Mouse (Mus musculus): ENCODE results near the gene Mms19. TPM values are rescaled to one million over a fixed set of nuclear protein-coding genes. Genes with fewer than 3 reads are reported as not detected.
A peak's percentile ranks its signal among the peaks of the same experiment; 100 is the strongest.

Gene Mms19
- polyA plus RNA-seq, 1 experiment from 2014 or later: 37.8 TPM

DNA sequence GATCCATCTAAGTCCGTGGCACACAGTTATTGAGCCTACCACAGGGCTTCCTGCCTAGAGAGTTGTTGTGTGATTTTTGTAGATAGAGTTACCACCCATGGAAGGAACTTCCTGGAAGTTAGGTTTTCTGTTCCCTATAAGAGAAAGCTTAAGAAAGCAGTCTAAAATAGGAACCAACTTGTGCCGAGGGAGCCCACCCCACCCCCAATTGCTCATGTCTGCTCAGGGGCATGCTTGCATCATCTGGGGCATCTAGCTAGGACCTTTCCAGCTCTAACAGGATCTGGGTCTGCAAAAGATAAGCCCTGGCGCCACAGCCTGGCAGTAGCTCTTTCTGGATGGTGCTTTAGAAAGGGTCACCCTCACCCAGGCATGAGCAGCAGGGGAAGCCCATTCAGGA lies 24.7 kb upstream of the Mms19 start:
- no peak for ATAC-seq (replicated peaks; ENCODE audit: insufficient number of reproducible peaks, low FRiP score, low TSS enrichment, low read depth)
- 75% methylated on average over 3 of the region's 3 CpGs for WGBS
- Histone ChIP-seq H3K4me2 (ENCODE audit: low read depth, low read length) (no peak overlapping the region), H3K9me3 (replicated peaks; ENCODE audit: control insufficient read depth, low read length) (no peaks in the 10 kb centered on the region), H3K4me1 (ENCODE audit: control insufficient read depth, insufficient read depth, low read length) (peaks cover 2% of the 10 kb centered on the region; the same call in 1 of the 2 replicates), H3K36me3 (replicated peaks; ENCODE audit: control insufficient read depth, insufficient read depth, low read depth, low read length) (no peaks in the 10 kb centered on the region), H3K9ac (replicated peaks; ENCODE audit: low read length) (no peak overlapping the region), H3K27me3 (ENCODE audit: control insufficient read depth, insufficient read depth, low read length) (no peaks in the 10 kb centered on the region), H3K4me3 (ENCODE audit: low read depth, low read length) (no peak overlapping the region), H3K27ac (replicated peaks; ENCODE audit: low read depth, low read length) (no peak overlapping the region)
- no peak for DNase-seq (ENCODE audit: low spot score)

DNA sequence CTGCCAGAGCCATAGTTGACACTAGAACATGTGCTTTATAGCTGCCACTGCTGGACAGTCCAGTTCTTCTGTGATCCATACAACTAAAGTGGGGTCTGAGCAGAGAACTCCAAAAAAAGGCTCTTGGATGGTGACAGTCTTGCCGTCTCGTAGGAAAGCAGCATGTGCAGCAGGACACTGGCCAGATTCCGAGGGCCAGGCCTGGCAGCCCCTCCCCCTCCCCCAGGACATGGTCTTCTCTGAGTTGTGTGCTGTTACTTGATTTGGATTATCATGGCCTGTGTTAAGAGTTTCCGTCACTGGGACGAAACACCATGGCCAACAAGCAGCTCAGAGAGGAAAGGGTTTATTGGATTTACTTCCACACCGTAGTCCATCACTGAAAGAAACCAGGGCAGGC lies 23.3 kb upstream of the Mms19 start:
- Histone ChIP-seq H3K9me3 (replicated peaks; ENCODE audit: control insufficient read depth, low read length) (no peaks in the 10 kb centered on the region), H3K4me1 (ENCODE audit: control insufficient read depth, insufficient read depth, low read length) (no peaks in the 10 kb centered on the region; the same call in 1 of the 2 replicates)
- WGBS: 78% methylated on average over 6 of the region's 6 CpGs

DNA sequence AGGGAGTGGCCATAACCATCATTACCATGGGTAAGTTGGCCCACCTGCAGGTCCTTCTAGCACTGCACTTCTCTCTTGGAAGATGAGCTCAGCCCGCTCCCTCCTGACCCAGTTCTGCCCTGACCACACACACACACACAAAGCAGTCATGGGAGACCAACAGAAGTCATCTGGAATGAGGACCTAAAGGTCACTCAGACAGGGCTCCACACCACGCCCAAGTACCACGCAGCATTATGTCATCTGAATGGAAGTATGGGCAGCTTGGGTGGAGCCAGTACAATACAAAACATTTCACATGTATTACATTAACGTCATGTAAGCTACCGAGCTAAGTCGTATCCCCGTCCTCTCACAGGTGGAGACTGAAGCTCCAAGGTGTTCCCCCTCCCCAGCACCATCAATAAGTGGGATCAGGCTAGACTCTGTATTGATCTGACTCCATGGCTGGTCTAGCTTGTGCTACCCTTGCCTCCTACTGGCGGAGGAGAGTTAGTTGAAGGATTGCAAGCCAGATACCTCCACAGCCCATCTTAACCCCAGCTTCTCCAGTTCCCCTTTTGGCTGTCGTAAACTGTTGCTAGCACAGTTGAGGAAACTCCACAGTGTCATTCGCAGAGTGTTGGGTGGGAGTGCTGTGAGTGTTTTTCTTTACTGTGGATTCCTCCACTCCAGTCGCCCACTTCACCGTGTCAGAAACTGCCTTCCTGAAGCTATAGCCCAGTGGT lies 20.5 kb upstream of the Mms19 start:
- no peaks in the 10 kb centered on the region; the same call in 1 of the 2 replicates for H3K4me1 ChIP-seq (ENCODE audit: control insufficient read depth, insufficient read depth, low read length)
- no peak overlapping the region for H3K9ac ChIP-seq (replicated peaks; ENCODE audit: low read length)
- H3K9me3 ChIP-seq (replicated peaks; ENCODE audit: control insufficient read depth, low read length): no peaks in the 10 kb centered on the region
- no peak overlapping the region for H3K27ac ChIP-seq (replicated peaks; ENCODE audit: low read depth, low read length)
- no peaks in the 10 kb centered on the region for H3K36me3 ChIP-seq (replicated peaks; ENCODE audit: control insufficient read depth, insufficient read depth, low read depth, low read length)
- 90% methylated on average over 12 of the region's 12 CpGs for WGBS
- no peak for DNase-seq (ENCODE audit: low spot score)
- no peak for ATAC-seq (replicated peaks; ENCODE audit: insufficient number of reproducible peaks, low FRiP score, low TSS enrichment, low read depth)
- H3K4me2 ChIP-seq (ENCODE audit: low read depth, low read length): no peak overlapping the region
- no peak overlapping the region for H3K4me3 ChIP-seq (ENCODE audit: low read depth, low read length)
- H3K27me3 ChIP-seq (ENCODE audit: control insufficient read depth, insufficient read depth, low read length): no peaks in the 10 kb centered on the region

More for the DNA sequence above, 23.3 kb upstream of the Mms19 start:
- no peak overlapping the region for H3K27ac ChIP-seq (replicated peaks; ENCODE audit: low read depth, low read length)
- DNase-seq (ENCODE audit: low spot score) (no peak), ATAC-seq (replicated peaks; ENCODE audit: insufficient number of reproducible peaks, low FRiP score, low TSS enrichment, low read depth) (no peak)
- H3K36me3 ChIP-seq (replicated peaks; ENCODE audit: control insufficient read depth, insufficient read depth, low read depth, low read length): no peaks in the 10 kb centered on the region
- H3K4me2 ChIP-seq (ENCODE audit: low read depth, low read length): no peak overlapping the region
- H3K4me3 ChIP-seq (ENCODE audit: low read depth, low read length): no peak overlapping the region
- no peak overlapping the region for H3K9ac ChIP-seq (replicated peaks; ENCODE audit: low read length)
- no peaks in the 10 kb centered on the region for H3K27me3 ChIP-seq (ENCODE audit: control insufficient read depth, insufficient read depth, low read length)

DNA sequence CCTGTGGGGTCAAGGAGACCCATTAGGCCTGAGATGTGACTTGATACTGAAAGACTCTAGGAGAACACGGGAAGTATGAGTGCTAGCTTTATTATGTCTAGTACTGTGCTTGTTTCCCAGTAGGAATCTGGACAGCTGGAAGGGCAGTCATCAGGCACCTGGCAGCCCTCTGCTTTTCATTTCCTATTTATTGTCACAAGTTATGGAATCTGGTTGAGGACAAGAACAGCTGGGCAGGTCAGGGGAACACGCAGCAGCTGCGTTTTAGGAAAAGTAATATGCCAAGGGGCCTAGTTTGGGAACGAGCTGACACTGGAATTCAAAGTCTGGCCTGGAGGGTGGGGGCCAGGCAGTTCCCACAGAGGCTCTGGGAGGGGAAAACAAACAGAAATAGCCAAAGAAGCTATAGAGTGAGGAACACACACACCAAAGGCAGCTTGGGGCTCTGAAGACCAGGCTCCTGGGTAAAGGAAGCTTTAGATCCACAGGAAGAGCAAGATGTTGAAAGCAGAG lies 19.5 kb upstream of the Mms19 start:
- H3K27me3 ChIP-seq (ENCODE audit: control insufficient read depth, insufficient read depth, low read length): no peaks in the 10 kb centered on the region
- H3K4me2 ChIP-seq (ENCODE audit: low read depth, low read length): no peak overlapping the region
- no peaks in the 10 kb centered on the region for H3K36me3 ChIP-seq (replicated peaks; ENCODE audit: control insufficient read depth, insufficient read depth, low read depth, low read length)
- 33% methylated on average over 4 of the region's 4 CpGs for WGBS
- peak overlapping the region; percentile 21; the same call in 1 of the 2 replicates for H3K27ac ChIP-seq (replicated peaks; ENCODE audit: low read depth, low read length)
- ATAC-seq (replicated peaks; ENCODE audit: insufficient number of reproducible peaks, low FRiP score, low TSS enrichment, low read depth): no peak
- DNase-seq (ENCODE audit: low spot score): peak; percentile 58
- H3K9ac ChIP-seq (replicated peaks; ENCODE audit: low read length): no peak overlapping the region
- peaks cover 4% of the 10 kb centered on the region; the same call in 1 of the 2 replicates for H3K4me1 ChIP-seq (ENCODE audit: control insufficient read depth, insufficient read depth, low read length)
- no peaks in the 10 kb centered on the region for H3K9me3 ChIP-seq (replicated peaks; ENCODE audit: control insufficient read depth, low read length)
- no peak overlapping the region for H3K4me3 ChIP-seq (ENCODE audit: low read depth, low read length)

DNA sequence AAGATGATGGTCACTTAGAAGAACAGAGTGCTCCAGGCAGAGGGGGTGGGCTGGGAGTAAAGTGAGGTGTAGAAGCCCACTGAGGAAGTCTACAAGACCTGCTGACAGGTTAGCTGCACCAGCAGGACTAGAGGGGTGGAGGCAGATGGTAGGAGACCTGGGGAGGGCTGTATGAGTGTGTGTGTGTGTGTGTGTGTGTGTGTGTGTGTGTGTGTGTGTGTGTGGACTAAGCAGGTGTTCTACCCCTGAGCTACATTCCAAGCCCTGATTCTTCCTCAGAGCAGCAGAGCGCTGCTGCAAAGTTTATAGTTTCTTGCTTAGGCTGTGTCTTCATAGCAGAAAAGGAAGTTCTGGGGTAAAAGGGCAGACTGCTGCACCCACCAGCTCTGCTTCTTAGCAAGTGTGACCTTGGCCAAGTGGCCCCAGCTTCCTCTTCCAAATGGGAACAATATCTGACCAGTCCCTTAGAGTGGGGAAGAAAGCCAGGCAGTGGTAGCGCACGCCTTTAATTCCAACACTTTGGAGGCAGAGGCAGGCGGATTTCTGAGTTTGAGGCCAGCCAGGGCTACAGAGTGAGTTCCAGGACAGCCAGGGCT lies 18.8 kb upstream of the Mms19 start:
- WGBS: 87% methylated on average over 4 of the region's 4 CpGs
- Histone ChIP-seq H3K4me3 (ENCODE audit: low read depth, low read length) (no peak overlapping the region), H3K9me3 (replicated peaks; ENCODE audit: control insufficient read depth, low read length) (no peaks in the 10 kb centered on the region), H3K36me3 (replicated peaks; ENCODE audit: control insufficient read depth, insufficient read depth, low read depth, low read length) (no peaks in the 10 kb centered on the region), H3K27me3 (ENCODE audit: control insufficient read depth, insufficient read depth, low read length) (no peaks in the 10 kb centered on the region), H3K9ac (replicated peaks; ENCODE audit: low read length) (no peak overlapping the region), H3K27ac (replicated peaks; ENCODE audit: low read depth, low read length) (no peak overlapping the region; the same call in 1 of the 2 replicates), H3K4me1 (ENCODE audit: control insufficient read depth, insufficient read depth, low read length) (peaks cover 4% of the 10 kb centered on the region; the same call in 1 of the 2 replicates), H3K4me2 (ENCODE audit: low read depth, low read length) (no peak overlapping the region)
- no peak for ATAC-seq (replicated peaks; ENCODE audit: insufficient number of reproducible peaks, low FRiP score, low TSS enrichment, low read depth)
- no peak for DNase-seq (ENCODE audit: low spot score)

DNA sequence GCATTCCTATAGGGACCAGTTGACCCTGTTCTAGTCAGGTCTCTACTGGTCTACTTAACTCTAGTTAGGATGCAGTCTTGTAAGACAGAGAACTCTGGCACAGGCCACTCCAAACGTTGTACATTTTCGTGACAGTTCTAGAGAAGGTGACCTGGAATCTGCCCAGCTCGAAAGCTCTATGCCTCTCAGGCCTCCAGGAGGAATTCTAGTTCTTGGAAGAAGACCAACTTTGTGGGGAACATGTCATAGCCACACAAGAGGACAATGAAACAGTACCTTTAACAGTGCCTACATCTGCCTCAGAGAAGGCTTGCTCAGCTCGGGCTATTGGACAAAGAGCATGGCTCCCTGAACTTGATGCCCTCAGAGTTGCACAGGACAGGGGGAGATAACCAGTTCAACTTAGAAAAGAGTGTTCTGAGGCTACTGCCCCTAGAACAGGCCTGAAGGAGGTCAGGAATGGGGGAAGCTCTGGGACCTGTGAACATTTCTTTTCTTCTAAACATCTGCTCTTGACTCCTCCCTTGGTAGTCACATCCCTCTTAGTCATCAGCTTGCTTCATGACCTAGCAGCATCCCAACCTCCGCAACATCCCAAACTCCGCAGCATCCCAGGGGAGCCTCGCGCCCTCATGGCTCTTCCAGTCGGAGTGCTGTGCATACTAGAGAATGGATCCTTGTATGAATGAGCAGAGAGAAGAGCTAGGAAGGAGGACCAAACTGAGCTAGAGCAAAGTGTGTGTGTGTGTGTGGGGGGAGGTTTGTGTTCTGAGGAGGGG lies 18.0 kb upstream of the Mms19 start:
- Histone ChIP-seq H3K9me3 (replicated peaks; ENCODE audit: control insufficient read depth, low read length) (no peaks in the 10 kb centered on the region), H3K4me2 (ENCODE audit: low read depth, low read length) (no peak overlapping the region), H3K4me3 (ENCODE audit: low read depth, low read length) (no peak overlapping the region), H3K27me3 (ENCODE audit: control insufficient read depth, insufficient read depth, low read length) (no peaks in the 10 kb centered on the region), H3K27ac (replicated peaks; ENCODE audit: low read depth, low read length) (no peak overlapping the region), H3K9ac (replicated peaks; ENCODE audit: low read length) (no peak overlapping the region), H3K36me3 (replicated peaks; ENCODE audit: control insufficient read depth, insufficient read depth, low read depth, low read length) (no peaks in the 10 kb centered on the region), H3K4me1 (ENCODE audit: control insufficient read depth, insufficient read depth, low read length) (peaks cover 4% of the 10 kb centered on the region; the same call in 1 of the 2 replicates)
- DNase-seq (ENCODE audit: low spot score): no peak
- ATAC-seq (replicated peaks; ENCODE audit: insufficient number of reproducible peaks, low FRiP score, low TSS enrichment, low read depth): no peak
- WGBS: 91% methylated on average over 9 of the region's 9 CpGs

DNA sequence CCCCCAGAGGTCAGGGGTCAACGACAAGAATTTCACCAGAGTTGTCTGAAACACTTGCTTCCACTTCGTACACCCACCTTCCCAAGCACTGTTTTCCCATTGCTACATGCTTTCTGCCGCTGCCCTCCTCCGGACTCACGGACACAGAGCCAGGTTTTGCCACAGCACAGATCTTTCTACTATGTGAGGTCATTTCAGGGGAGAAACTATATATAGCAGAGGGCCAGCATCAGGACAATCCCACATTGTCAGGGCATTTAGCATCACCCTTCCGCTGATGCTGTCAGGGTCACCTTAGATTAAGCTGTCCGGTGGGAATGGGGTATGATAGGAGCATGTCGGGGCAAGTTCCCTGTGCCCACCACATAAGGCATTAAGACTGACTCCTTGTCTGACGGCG lies 16.1 kb upstream of the Mms19 start:
- Histone ChIP-seq H3K9ac (replicated peaks; ENCODE audit: low read length) (no peak overlapping the region), H3K9me3 (replicated peaks; ENCODE audit: control insufficient read depth, low read length) (no peaks in the 10 kb centered on the region), H3K4me1 (ENCODE audit: control insufficient read depth, insufficient read depth, low read length) (peaks cover 4% of the 10 kb centered on the region; the same call in 1 of the 2 replicates), H3K36me3 (replicated peaks; ENCODE audit: control insufficient read depth, insufficient read depth, low read depth, low read length) (no peaks in the 10 kb centered on the region), H3K4me3 (ENCODE audit: low read depth, low read length) (no peak overlapping the region), H3K27ac (replicated peaks; ENCODE audit: low read depth, low read length) (no peak overlapping the region), H3K4me2 (ENCODE audit: low read depth, low read length) (no peak overlapping the region), H3K27me3 (ENCODE audit: control insufficient read depth, insufficient read depth, low read length) (no peaks in the 10 kb centered on the region)
- WGBS: 83% methylated on average over 10 of the region's 10 CpGs
- ATAC-seq (replicated peaks; ENCODE audit: insufficient number of reproducible peaks, low FRiP score, low TSS enrichment, low read depth): no peak
- DNase-seq (ENCODE audit: low spot score): no peak

All from embryonic facial prominence, embryonic 11.5 days (tissue).